Mouse (Mus musculus) forebrain, embryonic 13.5 days (tissue): ENCODE results near the gene Fosb. TPM values are rescaled to one million over a fixed set of nuclear protein-coding genes. Genes with fewer than 3 reads are reported as not detected.

ENCODE experiments used
- ATAC-seq: fragments of 200-750 bp; cut with Nextera tagmentation; 2 replicates; pipeline ENCODE4 v1.8.0; 2017
- H3K27ac ChIP-seq: fragments of 300-500 bp; sonication (generic); 2 replicates; pipeline ENCODE4 v1.5.1; 2015; ENCODE audit warnings: inconsistent platforms, mild to moderate bottlenecking, moderate library complexity
- H3K27me3 ChIP-seq: fragments of 300-500 bp; sonication (generic); 2 replicates; pipeline ENCODE4 v1.6.1; 2015; ENCODE audit warnings: mild to moderate bottlenecking, inconsistent platforms
- H3K36me3 ChIP-seq: fragments of 300-500 bp; sonication (generic); 2 replicates; pipeline ENCODE4 v1.6.1; 2015; ENCODE audit warnings: mild to moderate bottlenecking, inconsistent platforms; ENCODE audit not compliant: poor library complexity, severe bottlenecking
- H3K4me1 ChIP-seq: fragments of 300-500 bp; sonication (generic); 2 replicates; pipeline ENCODE4 v1.6.1; 2015; ENCODE audit warnings: inconsistent platforms
- H3K4me2 ChIP-seq: fragments of 300-500 bp; sonication (generic); 2 replicates; pipeline ENCODE4 v1.6.1; 2015; ENCODE audit warnings: inconsistent platforms, mild to moderate bottlenecking, moderate library complexity
- H3K4me3 ChIP-seq: fragments of 300-500 bp; sonication (generic); 2 replicates; pipeline ENCODE4 v1.5.1; 2015; ENCODE audit warnings: mild to moderate bottlenecking, inconsistent platforms
- H3K9ac ChIP-seq: fragments of 300-500 bp; sonication (generic); 2 replicates; pipeline ENCODE4 v1.6.1; 2015; ENCODE audit warnings: mild to moderate bottlenecking, inconsistent platforms
- H3K9me3 ChIP-seq: fragments of 300-500 bp; sonication (generic); replicated peaks from 2 replicates; pipeline ENCODE4 v1.6.1; 2016; ENCODE audit warnings: inconsistent platforms
- WGBS: fragments of 180-500 bp; shearing (Covaris S2); methylation state at CpG from one replicate; pipeline ENCODE4 v1.1.7; 2015; 5-methylcytosine and 5-hydroxymethylcytosine counted together
- polyA plus RNA-seq: library from polyadenylated mRNA; unstranded; fragments of >200 nt; fragmentation: Nextera tagmentation; extraction: Ambion mirVana; gene quantifications from 2 replicates; pipeline ENCODE4 v1.2.1, GENCODE M21; 2015

The Fosb gene
- polyA plus RNA-seq, 1 experiment from 2014 or later = 0.06 TPM

- Histone ChIP-seq H3K4me1 (peaks cover 15% of the 10 kb centered on the region), H3K9me3 (no peaks in the 10 kb centered on the region), H3K36me3 (no peaks in the 10 kb centered on the region), H3K4me3 (no peak overlapping the region), H3K9ac (no peak overlapping the region), H3K4me2 (no peak overlapping the region), H3K27ac (no peak overlapping the region), H3K27me3 (peaks cover 28% of the 10 kb centered on the region)
- ATAC-seq = no peak
- WGBS = 50% methylated on average over 5 of the region's 5 CpGs
These were observed 4.2 kb upstream of the Fosb start for GRCm38 (mm10) chr7:19314033-19314432.

- H3K4me3 ChIP-seq = no peak overlapping the region
- H3K4me1 ChIP-seq = peaks cover 28% of the 10 kb centered on the region
- no peaks in the 10 kb centered on the region for H3K9me3 ChIP-seq
- H3K27ac ChIP-seq = no peak overlapping the region
- peaks cover 20% of the 10 kb centered on the region for H3K27me3 ChIP-seq
- WGBS = 42% methylated on average over 4 of the region's 4 CpGs
- ATAC-seq = no peak
- H3K36me3 ChIP-seq = no peaks in the 10 kb centered on the region
- no peak overlapping the region for H3K9ac ChIP-seq
- no peak overlapping the region for H3K4me2 ChIP-seq
These were observed 2.1 kb upstream of the Fosb start for GRCm38 (mm10) chr7:19311991-19312390.

GRCm38 (mm10) chr7:19309278-19309883, 470 bp downstream of the Fosb start:
- no peaks in the 10 kb centered on the region for H3K36me3 ChIP-seq
- peak overlapping the region; percentile 57 for H3K9ac ChIP-seq
- H3K4me3 ChIP-seq = peak overlapping the region; percentile 63
- peaks cover 37% of the 10 kb centered on the region for H3K4me1 ChIP-seq
- WGBS = under 1% methylated on average over 48 of the region's 48 CpGs
- no peaks in the 10 kb centered on the region for H3K9me3 ChIP-seq
- ATAC-seq = no peak
- H3K27me3 ChIP-seq = peaks cover 46% of the 10 kb centered on the region
- no peak overlapping the region for H3K27ac ChIP-seq
- H3K4me2 ChIP-seq = peak overlapping the region; percentile 95

- Histone ChIP-seq H3K9me3 (no peaks in the 10 kb centered on the region), H3K4me2 (peak overlapping the region; percentile 95), H3K27ac (peak overlapping the region; percentile 77), H3K4me1 (peaks cover 44% of the 10 kb centered on the region), H3K27me3 (peaks cover 53% of the 10 kb centered on the region), H3K4me3 (peak overlapping the region; percentile 63), H3K9ac (peak overlapping the region; percentile 57), H3K36me3 (no peaks in the 10 kb centered on the region)
- under 1% methylated on average over 58 of the region's 58 CpGs for WGBS
- peak; percentile 92 for ATAC-seq
These were observed 1.2 kb downstream of the Fosb start for GRCm38 (mm10) chr7:19308454-19309277.

- H3K27me3 ChIP-seq = peaks cover 54% of the 10 kb centered on the region
- 1% methylated on average over 17 of the region's 18 CpGs for WGBS
These were observed 2.0 kb downstream of the Fosb start for GRCm38 (mm10) chr7:19307739-19308453.

GRCm38 (mm10) chr7:19306819-19307738, 2.8 kb downstream of the Fosb start:
- H3K9ac ChIP-seq = no peak overlapping the region
- ATAC-seq = no peak
- H3K9me3 ChIP-seq = no peaks in the 10 kb centered on the region

More at GRCm38 (mm10) chr7:19307739-19308453, 2.0 kb downstream of the Fosb start:
- Histone ChIP-seq H3K36me3 (no peaks in the 10 kb centered on the region), H3K4me3 (peak overlapping the region; percentile 63), H3K4me1 (peaks cover 47% of the 10 kb centered on the region), H3K9ac (peak overlapping the region; percentile 52), H3K4me2 (peak overlapping the region; percentile 95), H3K27ac (peak overlapping the region; percentile 77), H3K9me3 (no peaks in the 10 kb centered on the region)
- peak; percentile 59 for ATAC-seq

GRCm38 (mm10) chr7:19305796-19306765, 3.8 kb downstream of the Fosb start:
- Histone ChIP-seq H3K9me3 (no peaks in the 10 kb centered on the region), H3K36me3 (no peaks in the 10 kb centered on the region), H3K4me3 (no peak overlapping the region), H3K9ac (no peak overlapping the region), H3K4me1 (peaks cover 58% of the 10 kb centered on the region), H3K27me3 (peaks cover 61% of the 10 kb centered on the region), H3K27ac (no peak overlapping the region), H3K4me2 (no peak overlapping the region)
- 48% methylated on average over 16 of the region's 16 CpGs for WGBS
- no peak for ATAC-seq

More at GRCm38 (mm10) chr7:19306819-19307738, 2.8 kb downstream of the Fosb start:
- no peaks in the 10 kb centered on the region for H3K36me3 ChIP-seq
- WGBS = 69% methylated on average over 25 of the region's 25 CpGs
- no peak overlapping the region for H3K27ac ChIP-seq
- H3K27me3 ChIP-seq = peaks cover 60% of the 10 kb centered on the region
- no peak overlapping the region for H3K4me3 ChIP-seq
- peak overlapping the region; percentile 95; the same call in 1 of the 2 replicates for H3K4me2 ChIP-seq
- H3K4me1 ChIP-seq = peaks cover 49% of the 10 kb centered on the region

- ATAC-seq = no peak
- Histone ChIP-seq H3K9ac (no peak overlapping the region), H3K27ac (no peak overlapping the region), H3K4me2 (peak overlapping the region; percentile 59; the same call in 1 of the 2 replicates), H3K9me3 (no peaks in the 10 kb centered on the region), H3K27me3 (peaks cover 61% of the 10 kb centered on the region), H3K36me3 (no peaks in the 10 kb centered on the region), H3K4me3 (peak overlapping the region; percentile 39), H3K4me1 (peaks cover 56% of the 10 kb centered on the region)
- WGBS = 10% methylated on average over 6 of the region's 6 CpGs
These were observed 4.5 kb downstream of the Fosb start for GRCm38 (mm10) chr7:19305413-19305735.

- peak overlapping the region; percentile 59 for H3K4me2 ChIP-seq
- WGBS = 2% methylated on average over 48 of the region's 48 CpGs
- peaks cover 61% of the 10 kb centered on the region for H3K27me3 ChIP-seq
- H3K9me3 ChIP-seq = no peaks in the 10 kb centered on the region
- peak overlapping the region; percentile 50 for H3K9ac ChIP-seq
- no peaks in the 10 kb centered on the region for H3K36me3 ChIP-seq
- no peak overlapping the region for H3K27ac ChIP-seq
- H3K4me1 ChIP-seq = peaks cover 54% of the 10 kb centered on the region
- no peak for ATAC-seq
- peak overlapping the region; percentile 39 for H3K4me3 ChIP-seq
These were observed 5.1 kb downstream of the Fosb start for GRCm38 (mm10) chr7:19304501-19305412.

- Histone ChIP-seq H3K4me3 (peak overlapping the region; percentile 39), H3K4me2 (peak overlapping the region; percentile 59), H3K27ac (no peak overlapping the region), H3K27me3 (peaks cover 61% of the 10 kb centered on the region), H3K36me3 (no peaks in the 10 kb centered on the region), H3K9me3 (no peaks in the 10 kb centered on the region), H3K4me1 (peaks cover 44% of the 10 kb centered on the region), H3K9ac (peak overlapping the region; percentile 48; the same call in 1 of the 2 replicates)
- no peak for ATAC-seq
- WGBS = 0% methylated on average over 16 of the region's 16 CpGs
These were observed 6.1 kb downstream of the Fosb start for GRCm38 (mm10) chr7:19303770-19304169.
